Mouse (Mus musculus): ENCODE results near the gene Olfr60.

Gene Olfr60
- long read RNA-seq, experiment 1 = 0 reads
- long read RNA-seq, experiment 2 = 0 reads

DNA sequence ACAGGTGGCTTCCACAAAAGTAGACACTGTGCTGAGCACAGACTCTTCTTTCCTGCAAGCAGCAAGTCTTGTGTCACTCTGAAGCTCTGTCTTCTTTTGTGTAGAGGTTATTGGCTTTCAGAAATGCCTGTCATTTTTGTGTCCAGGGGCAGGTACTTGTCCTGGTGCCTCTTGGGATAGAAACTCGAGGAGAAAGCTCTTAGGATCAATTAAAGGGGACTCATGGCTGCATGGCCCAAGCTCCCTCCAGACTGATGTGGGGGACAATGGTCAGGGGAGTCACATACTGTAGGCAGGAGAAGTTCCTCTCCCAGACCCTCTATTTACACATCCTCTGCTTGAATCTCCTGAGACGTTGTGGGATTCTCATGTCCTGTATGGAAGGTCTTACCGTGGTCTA, at the start of gene Olfr60:
Olfr60 (minus strand) TSS at position 101 of the 400 bp plus-strand sequence.
- intact Hi-C loops (cut with DNase I) = no loop called here

- intact Hi-C loops (cut with DNase I) = no loop called here
Observed at GRCm38 (mm10) chr7:140402818-140403217, 41.3 kb upstream of the Olfr60 start, which contains the start of gene Olfr531. Gene Olfr531, minus strand, starts transcription at chr7:140402918.

DNA sequence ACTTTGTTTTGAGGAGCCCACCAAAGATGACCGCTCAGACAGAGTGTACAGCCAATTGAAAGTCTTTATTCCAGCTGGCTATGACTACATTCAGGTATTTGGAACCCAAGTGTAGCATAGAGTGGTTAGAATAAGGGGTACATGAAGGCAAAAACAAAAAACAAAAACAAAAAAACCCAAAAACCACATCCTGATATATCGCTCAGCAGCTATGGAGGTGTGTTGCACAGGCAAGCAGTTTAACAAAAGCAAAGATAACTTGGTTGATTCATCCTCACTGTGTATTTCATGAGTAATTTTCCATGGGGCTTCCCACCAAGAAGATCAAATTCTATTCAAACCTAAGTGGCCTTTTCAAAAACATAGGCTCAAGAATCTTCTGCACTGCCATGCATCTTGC, 15.4 kb upstream of the Olfr60 start:
- intact Hi-C loops (cut with DNase I) = no loop called here

GRCm38 (mm10) chr7:140376231-140376630, 14.8 kb upstream of the Olfr60 start, which contains the start of gene Olfr530:
Gene Olfr530, minus strand, starts transcription at chr7:140376331.
- intact Hi-C loops (cut with DNase I) = no loop called here

GRCm38 (mm10) chr7:140374300-140374699, 12.8 kb upstream of the Olfr60 start:
- intact Hi-C loops (cut with DNase I) = no loop called here

GRCm38 (mm10) chr7:140333717-140334116, 27.8 kb downstream of the Olfr60 start, which contains the start of gene Olfr527:
Gene Olfr527, plus strand, starts transcription at chr7:140334017.
- intact Hi-C loops (cut with DNase I) = no loop called here

DNA sequence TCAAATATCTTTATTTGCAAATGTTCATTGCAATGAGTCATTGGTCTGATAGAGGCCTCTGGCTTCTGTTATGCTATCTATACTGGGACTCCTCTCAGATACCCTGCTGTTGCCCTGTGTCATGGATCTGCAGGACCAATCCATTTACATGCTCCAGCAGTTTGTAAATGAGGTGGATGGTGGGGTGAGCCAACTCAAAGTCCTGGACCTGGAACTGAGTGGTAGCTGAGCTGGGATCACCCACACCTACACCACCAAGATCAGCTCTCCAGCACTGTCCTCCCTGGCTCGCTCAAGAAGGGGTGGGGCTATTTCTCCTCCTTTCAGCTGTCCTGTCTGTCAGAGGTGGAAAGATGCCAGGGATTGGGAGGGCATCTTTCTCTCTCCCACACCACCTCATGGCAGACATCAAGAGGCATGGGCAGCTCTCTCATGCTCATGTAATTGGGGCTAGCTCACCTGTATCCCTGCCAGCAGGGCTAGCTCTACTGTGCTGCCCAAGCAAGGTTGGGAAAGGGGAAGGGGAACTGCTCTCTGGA, 31.6 kb downstream of the Olfr60 start:
- intact Hi-C loops (cut with DNase I) = no loop called here

GRCm38 (mm10) chr7:140321135-140321534, 40.3 kb downstream of the Olfr60 start:
- intact Hi-C loops (cut with DNase I) = no loop called here

GRCm38 (mm10) chr7:140320558-140320957, 40.9 kb downstream of the Olfr60 start, which contains the start of gene Olfr525:
Gene Olfr525, plus strand, starts transcription at chr7:140320858.
- intact Hi-C loops (cut with DNase I) = no loop called here

DNA sequence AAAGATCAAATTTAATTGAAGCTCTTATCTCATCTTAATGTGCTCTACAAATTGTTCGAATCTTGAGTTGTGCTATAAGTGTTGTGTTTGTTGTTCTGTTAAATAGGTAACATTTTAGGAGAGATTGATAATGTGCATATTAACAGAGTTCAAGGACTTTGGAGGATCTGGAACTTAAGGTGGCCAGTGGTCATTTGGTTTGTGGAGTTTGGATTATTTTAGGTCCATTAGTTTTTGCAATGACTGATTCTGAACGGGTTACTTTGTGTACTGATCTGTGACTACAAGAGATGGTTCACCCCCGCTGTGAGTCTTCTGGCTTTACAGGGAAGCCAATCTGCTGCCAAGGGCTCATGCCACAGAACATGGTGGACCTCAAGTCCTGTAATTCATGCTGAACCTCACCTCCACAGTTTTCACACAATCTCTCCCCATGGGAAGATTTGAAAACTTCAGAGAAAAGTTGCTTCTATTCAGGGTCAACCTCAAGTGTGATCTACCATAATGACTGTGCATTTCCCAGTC, 41.5 kb downstream of the Olfr60 start:
- intact Hi-C loops (cut with DNase I) = no loop called here

GRCm38 (mm10) chr7:140299416-140299815, 62.1 kb downstream of the Olfr60 start:
- intact Hi-C loops (cut with DNase I) = no loop called here

DNA sequence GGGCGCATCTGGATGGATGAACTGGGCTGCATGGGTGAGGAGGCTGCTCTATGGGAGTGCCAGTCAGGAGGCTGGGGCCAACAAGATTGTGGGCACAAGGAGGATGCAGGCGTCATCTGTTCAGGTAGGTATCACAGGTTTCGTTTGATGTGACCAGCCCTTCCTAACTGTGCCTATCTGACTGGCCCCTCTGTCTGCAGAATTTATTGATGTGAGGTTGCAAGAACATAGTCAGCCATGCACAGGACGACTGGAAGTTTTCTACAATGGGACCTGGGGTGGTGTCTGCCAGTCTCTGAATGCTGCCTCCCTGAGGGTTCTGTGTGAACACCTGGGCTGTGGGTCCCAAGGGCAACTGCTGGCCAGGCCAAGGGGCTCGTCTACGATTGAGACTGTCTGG, 64.6 kb downstream of the Olfr60 start:
- intact Hi-C loops (cut with DNase I) = no loop called here

DNA sequence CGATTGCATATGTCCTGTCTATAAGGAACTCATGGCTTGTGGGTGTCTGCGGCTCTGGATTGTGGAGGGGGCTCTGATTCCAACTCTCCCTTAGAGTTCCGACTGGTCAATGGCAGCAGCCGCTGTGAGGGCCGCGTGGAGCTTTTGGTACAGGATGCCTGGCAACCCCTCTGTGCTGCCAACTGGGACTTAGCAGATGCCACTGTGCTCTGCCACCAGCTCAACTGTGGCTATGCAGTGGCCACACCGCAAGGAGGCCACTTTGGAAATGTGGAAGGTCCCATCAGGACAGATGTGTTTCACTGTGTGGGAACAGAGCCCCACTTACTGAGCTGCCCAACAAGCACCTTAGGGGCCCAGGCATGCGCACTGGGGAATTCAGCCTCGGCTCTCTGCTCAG, 65.7 kb downstream of the Olfr60 start:
- intact Hi-C loops (cut with DNase I) = no loop called here

Measured in adrenal gland (tissue).